Mouse (Mus musculus) lung, postnatal 0 days (tissue): Measurements from ENCODE around the gene Odf3l1. TPM values are rescaled to one million over a fixed set of nuclear protein-coding genes. Genes with fewer than 3 reads are reported as not detected.

ENCODE experiments used
- ATAC-seq: fragments of 200-750 bp; cut with Nextera tagmentation; 2 replicates; pipeline ENCODE4 v1.8.0; 2017; ENCODE audit warnings: moderate library complexity
- DNase-seq: peaks from one replicate; pipeline ENCODE4 v3.0.0-alpha.2; 2016; ENCODE audit warnings: low spot score
- H3K27ac ChIP-seq: fragments of 300-500 bp; sonication (generic); 2 replicates; pipeline ENCODE4 v1.5.1; 2014; ENCODE audit warnings: antibody characterized with exemption, mild to moderate bottlenecking, low read length, mixed read lengths
- H3K27me3 ChIP-seq: fragments of 300-500 bp; sonication (generic); replicated peaks from 2 replicates; pipeline ENCODE4 v1.6.1; 2014; ENCODE audit warnings: low read length, mixed read lengths; ENCODE audit not compliant: insufficient read depth
- H3K36me3 ChIP-seq: fragments of 300-500 bp; sonication (generic); 2 replicates; pipeline ENCODE4 v1.6.1; 2014; ENCODE audit warnings: low read length, mixed read lengths; ENCODE audit not compliant: insufficient read depth
- H3K4me1 ChIP-seq: fragments of 300-500 bp; sonication (generic); 2 replicates; pipeline ENCODE4 v1.6.1; 2014; ENCODE audit warnings: antibody characterized with exemption, low read depth, low read length, mixed read lengths; ENCODE audit not compliant: insufficient read depth
- H3K4me2 ChIP-seq: fragments of 300-500 bp; sonication (generic); replicated peaks from 2 replicates; pipeline ENCODE4 v1.6.1; 2014; ENCODE audit warnings: low read depth, mild to moderate bottlenecking, low read length, moderate library complexity, mixed read lengths
- H3K4me3 ChIP-seq: fragments of 300-500 bp; sonication (generic); 2 replicates; pipeline ENCODE4 v1.5.1; 2014; ENCODE audit warnings: low read depth, low read length
- H3K9ac ChIP-seq: fragments of 300-500 bp; sonication (generic); replicated peaks from 2 replicates; pipeline ENCODE4 v1.6.1; 2014; ENCODE audit warnings: low read depth, mild to moderate bottlenecking
- H3K9me3 ChIP-seq: fragments of 300-500 bp; sonication (generic); 2 replicates; pipeline ENCODE4 v1.6.1; 2016; ENCODE audit warnings: low read length, mixed read lengths
- CTCF ChIP-seq: IDR thresholded peaks from 2 replicates; pipeline ENCODE4 v1.5.1; 2016; ENCODE audit warnings: antibody characterized with exemption, mild to moderate bottlenecking
- EP300 ChIP-seq: IDR thresholded peaks from 2 replicates; pipeline ENCODE4 v1.6.1; 2016; ENCODE audit warnings: antibody characterized with exemption, mild to moderate bottlenecking, control low read depth
- WGBS: fragments of 180-500 bp; shearing (Covaris S2); extraction: QIAGEN DNeasy Blood & Tissue Kit; methylation state at CpG from one replicate; pipeline ENCODE4 v1.1.7; 2014; 5-methylcytosine and 5-hydroxymethylcytosine counted together
- polyA plus RNA-seq: library from polyadenylated mRNA; unstranded; fragments of >200 nt; fragmentation: Nextera tagmentation; extraction: Ambion mirVana; gene quantifications from 2 replicates; pipeline ENCODE4 v1.2.1, GENCODE M21; 2015

Gene Odf3l1
- polyA plus RNA-seq, 1 experiment from 2014 or later: not detected

- no peaks in the 10 kb centered on the region for H3K27me3 ChIP-seq
- no peaks in the 10 kb centered on the region for H3K36me3 ChIP-seq
- no peak overlapping the region for H3K4me3 ChIP-seq
- ATAC-seq (no peak), DNase-seq (peak; percentile 66)
- H3K9ac ChIP-seq: no peak overlapping the region
- peaks cover 3% of the 10 kb centered on the region; the same call in 1 of the 2 replicates for H3K4me1 ChIP-seq
- H3K9me3 ChIP-seq: no peaks in the 10 kb centered on the region
- TF ChIP-seq EP300 (no peak), CTCF (peak; percentile 85)
- no peak overlapping the region for H3K27ac ChIP-seq
- H3K4me2 ChIP-seq: no peak overlapping the region
- 14% methylated on average over 3 of the region's 3 CpGs for WGBS
These were observed 17.0 kb downstream of the Odf3l1 start for GRCm38 (mm10) chr9:56847523-56847922.

- WGBS: 55% methylated on average over 8 of the region's 8 CpGs
These were observed 19.8 kb downstream of the Odf3l1 start for GRCm38 (mm10) chr9:56844644-56845043.

GRCm38 (mm10) chr9:56843679-56844188 lies 20.7 kb downstream of the Odf3l1 start:
- TF ChIP-seq CTCF (peak; percentile 94), EP300 (no peak)
- Histone ChIP-seq H3K27ac (no peak overlapping the region), H3K9me3 (no peaks in the 10 kb centered on the region), H3K4me2 (no peak overlapping the region), H3K27me3 (no peaks in the 10 kb centered on the region), H3K4me3 (no peak overlapping the region), H3K9ac (no peak overlapping the region), H3K36me3 (no peaks in the 10 kb centered on the region), H3K4me1 (no peaks in the 10 kb centered on the region)
- DNase-seq: peak; percentile 70
- ATAC-seq: no peak; the same call in 1 of the 2 replicates
- WGBS: 31% methylated on average over 7 of the region's 7 CpGs

More at GRCm38 (mm10) chr9:56844644-56845043, 19.8 kb downstream of the Odf3l1 start:
- ATAC-seq (no peak), DNase-seq (no peak)
- no peaks in the 10 kb centered on the region for H3K36me3 ChIP-seq
- no peaks in the 10 kb centered on the region for H3K9me3 ChIP-seq
- H3K9ac ChIP-seq: no peak overlapping the region
- no peak overlapping the region for H3K27ac ChIP-seq
- no peaks in the 10 kb centered on the region for H3K4me1 ChIP-seq
- no peak overlapping the region for H3K4me2 ChIP-seq
- no peak overlapping the region for H3K4me3 ChIP-seq
- H3K27me3 ChIP-seq: no peaks in the 10 kb centered on the region
- TF ChIP-seq CTCF: no peak

- Histone ChIP-seq H3K36me3 (no peaks in the 10 kb centered on the region), H3K27ac (no peak overlapping the region), H3K4me1 (no peaks in the 10 kb centered on the region), H3K4me2 (no peak overlapping the region), H3K27me3 (no peaks in the 10 kb centered on the region), H3K9me3 (no peaks in the 10 kb centered on the region), H3K9ac (no peak overlapping the region), H3K4me3 (no peak overlapping the region)
- TF ChIP-seq CTCF (no peak), EP300 (no peak)
- no peak for DNase-seq
- ATAC-seq: no peak
- WGBS: 40% methylated on average over 3 of the region's 3 CpGs
These were observed 22.2 kb downstream of the Odf3l1 start for GRCm38 (mm10) chr9:56842303-56842719.

- ATAC-seq (no peak), DNase-seq (no peak)
- Histone ChIP-seq H3K27ac (no peak overlapping the region), H3K4me2 (no peak overlapping the region), H3K27me3 (no peaks in the 10 kb centered on the region), H3K36me3 (no peaks in the 10 kb centered on the region), H3K4me3 (no peak overlapping the region), H3K4me1 (no peaks in the 10 kb centered on the region), H3K9me3 (no peaks in the 10 kb centered on the region), H3K9ac (no peak overlapping the region)
- TF ChIP-seq CTCF (no peak), EP300 (no peak)
These were observed 22.6 kb downstream of the Odf3l1 start for GRCm38 (mm10) chr9:56841864-56842263.

GRCm38 (mm10) chr9:56840721-56841120 lies 23.8 kb downstream of the Odf3l1 start:
- Histone ChIP-seq H3K4me3 (no peak overlapping the region), H3K9ac (no peak overlapping the region), H3K9me3 (no peaks in the 10 kb centered on the region), H3K4me1 (no peaks in the 10 kb centered on the region), H3K4me2 (no peak overlapping the region), H3K27ac (no peak overlapping the region), H3K27me3 (no peaks in the 10 kb centered on the region), H3K36me3 (no peaks in the 10 kb centered on the region)
- no peak for DNase-seq
- ATAC-seq: no peak
- 80% methylated on average over 5 of the region's 5 CpGs for WGBS
- TF ChIP-seq EP300 (no peak), CTCF (no peak)

- 67% methylated on average over 5 of the region's 5 CpGs for WGBS
- TF ChIP-seq CTCF: no peak
- no peak for TF ChIP-seq EP300
- Histone ChIP-seq H3K27me3 (no peaks in the 10 kb centered on the region), H3K4me2 (no peak overlapping the region), H3K9ac (no peak overlapping the region), H3K27ac (no peak overlapping the region), H3K9me3 (no peaks in the 10 kb centered on the region), H3K4me1 (no peaks in the 10 kb centered on the region), H3K36me3 (no peaks in the 10 kb centered on the region), H3K4me3 (no peak overlapping the region)
- DNase-seq (no peak), ATAC-seq (no peak)
These were observed 29.3 kb downstream of the Odf3l1 start for GRCm38 (mm10) chr9:56835152-56835551.
